Mouse (Mus musculus) B cell, adult (primary cell): ENCODE results near the gene Fkrp. TPM values are rescaled to one million over a fixed set of nuclear protein-coding genes. Genes with fewer than 3 reads are reported as not detected.

Experiments used
- total RNA-seq: library from RNA; stranded (reverse); gene quantifications from 4 replicates; pipeline ENCODE4 v1.2.4, GENCODE M21; 2023; ENCODE audit not compliant: inconsistent age

Fkrp gene
- 23.7 to 27.9 TPM (median 25.9 TPM) in 4 replicates for total RNA-seq

DNA sequence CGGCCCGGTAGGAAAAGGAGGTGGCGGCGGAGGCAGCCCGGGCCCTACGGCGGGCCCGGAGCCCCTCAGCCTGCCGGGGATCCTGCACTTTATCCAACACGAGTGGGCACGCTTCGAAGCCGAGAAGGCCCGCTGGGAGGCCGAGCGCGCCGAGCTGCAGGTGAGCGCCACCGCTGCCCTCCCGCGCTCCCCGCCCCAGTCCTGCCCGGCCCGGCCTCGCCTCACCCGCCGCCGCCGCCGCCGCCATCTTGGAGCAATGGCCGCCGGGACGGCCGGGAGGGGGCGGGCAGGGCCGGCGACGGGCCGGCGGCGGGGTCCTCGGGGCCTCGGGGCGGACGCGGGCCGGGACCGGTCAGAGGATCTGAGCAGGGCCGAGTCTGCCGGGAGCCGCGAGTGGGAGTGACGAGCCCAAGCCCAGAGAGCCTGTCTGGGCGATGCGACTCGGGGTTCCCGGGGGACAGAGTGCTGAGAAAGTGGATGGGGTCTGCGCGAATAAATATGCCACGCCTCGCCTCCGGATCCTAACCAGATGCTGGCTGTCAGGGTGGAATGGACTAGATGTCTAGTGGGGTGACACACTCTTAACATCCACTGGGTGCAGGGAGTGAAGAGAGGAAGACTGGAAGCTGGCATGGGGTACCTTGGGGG, at the start of gene Fkrp:
Fkrp (minus strand) TSS at position 258 of the 648 bp plus-strand sequence.

GRCm38 (mm10) chr7:16842645-16843063, 26.1 kb upstream of the Fkrp start, which contains the start of gene Prkd2:
Gene Prkd2 (plus strand): TSS chr7:16842902.

GRCm38 (mm10) chr7:16815351-16815941, 1.1 kb downstream of the Fkrp start, which contains the start of gene Strn4:
Gene Strn4 (plus strand): TSS chr7:16815889.

GRCm38 (mm10) chr7:16780825-16781554, 35.5 kb downstream of the Fkrp start, which contains the start of gene Slc1a5:
Gene Slc1a5 (plus strand): TSS chr7:16781340.

Other genes with a start within 250 kb of the Fkrp start
- gene Arhgap35, start 201.7 kb downstream of the Fkrp start, total RNA-seq: 18.4 to 22.2 TPM (median 21.3 TPM) in 4 replicates
- not detected in 4 replicates for gene Ceacam15, start 141.0 kb downstream of the Fkrp start, total RNA-seq
- gene Ceacam9, start 94.8 kb downstream of the Fkrp start, total RNA-seq: not detected in 4 replicates
- gene Ap2s1, start 78.3 kb downstream of the Fkrp start, total RNA-seq: 70.4 to 91.1 TPM (median 83.8 TPM) in 4 replicates
- 169 to 191 TPM (median 177 TPM) in 4 replicates for gene Slc1a5, start 35.4 kb downstream of the Fkrp start, total RNA-seq
- 120 to 167 TPM (median 130 TPM) in 4 replicates for gene Strn4, start 843 bp downstream of the Fkrp start, total RNA-seq
- gene Prkd2, start 26.2 kb upstream of the Fkrp start, total RNA-seq: 229 to 250 TPM (median 238 TPM) in 4 replicates
- gene Dact3, start 58.6 kb upstream of the Fkrp start, total RNA-seq: 0.26 TPM in 1 of 4 replicates, not detected in the others
- gene Gng8, start 75.1 kb upstream of the Fkrp start, total RNA-seq: not detected in 4 replicates
- 0.16 TPM in 1 of 4 replicates, not detected in the others for gene Ptgir, start 89.8 kb upstream of the Fkrp start, total RNA-seq
- gene Calm3, start 107.4 kb upstream of the Fkrp start, total RNA-seq: 124 to 150 TPM (median 135 TPM) in 4 replicates
- 0.12 to 0.13 TPM in 2 of 4 replicates, not detected in the others for gene Pnmal2, start 128.0 kb upstream of the Fkrp start, total RNA-seq
- not detected in 4 replicates for gene Pnmal1, start 142.9 kb upstream of the Fkrp start, total RNA-seq
- gene Gm42372, start 166.4 kb upstream of the Fkrp start, total RNA-seq: 0.09 to 0.64 TPM (median 0.41 TPM) in 4 replicates
- gene Ccdc8, start 176.0 kb upstream of the Fkrp start, total RNA-seq: not detected in 4 replicates
- gene Ppp5c, start 211.2 kb upstream of the Fkrp start, total RNA-seq: 135 to 168 TPM (median 151 TPM) in 4 replicates
- 1.2 to 2.2 TPM (median 1.7 TPM) in 4 replicates for gene Hif3a, start 245.7 kb upstream of the Fkrp start, total RNA-seq